Mouse (Mus musculus): ENCODE measurements around the gene Rab11fip3. TPM values are rescaled to one million over a fixed set of nuclear protein-coding genes. Genes with fewer than 3 reads are reported as not detected.

Gene Rab11fip3
- polyA plus RNA-seq, 1 experiment from 2014 or later = 18.3 TPM

DNA sequence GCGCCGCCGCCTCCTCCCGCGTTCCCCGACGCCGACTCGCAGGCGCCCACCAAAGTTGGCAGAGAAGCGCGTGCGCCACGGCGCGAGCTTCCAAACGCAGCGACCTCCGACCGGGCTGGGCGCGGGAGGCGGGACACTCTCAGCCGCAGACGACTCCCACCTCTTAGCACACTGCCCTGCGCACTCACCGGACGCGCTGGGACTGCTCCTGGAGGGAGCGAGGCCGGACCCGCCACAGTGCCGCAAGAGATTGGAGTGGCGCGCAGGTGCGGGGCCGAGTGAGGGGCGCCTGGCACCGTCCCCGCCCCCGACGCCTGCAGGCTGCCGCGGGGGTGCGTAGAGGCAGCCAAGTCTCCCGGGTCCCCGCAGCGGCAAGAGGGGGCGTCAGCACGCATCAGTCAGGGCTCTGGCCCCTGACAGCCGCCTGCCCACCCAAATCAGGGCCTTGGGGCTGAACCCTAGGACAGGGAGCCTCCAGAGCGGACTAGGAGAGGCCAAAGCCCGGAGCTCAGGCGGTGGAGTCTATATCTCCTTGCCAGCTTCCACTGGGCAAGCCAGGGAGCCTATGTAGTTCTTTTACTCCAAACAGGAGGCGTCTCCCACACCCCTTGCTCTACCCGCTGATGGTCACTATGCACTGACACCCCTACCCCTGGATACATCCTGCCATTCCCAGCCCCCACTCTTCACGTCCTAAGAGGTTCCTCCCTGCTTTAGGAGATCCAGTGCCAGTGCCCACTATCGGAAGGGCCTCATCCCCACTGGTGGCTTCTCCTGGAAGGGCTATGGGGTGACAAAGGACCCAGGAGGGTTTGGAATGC is 117.3 kb downstream of the Rab11fip3 start, which contains the start of gene A930017K11Rik:
A930017K11Rik (minus strand) TSS at position 763 of the 821 bp plus-strand sequence.
- H3K9me3 ChIP-seq (replicated peaks) = no peaks in the 10 kb centered on the region
- H3K4me3 ChIP-seq (replicated peaks) = peak within 1 kb of the TSS; percentile 42
- peak within 1 kb of the TSS; percentile 80 for H3K4me2 ChIP-seq (replicated peaks)
- WGBS = 1% methylated on average over 58 of the region's 58 CpGs
- H3K36me3 ChIP-seq = no peaks in the 10 kb centered on the region
- H3K4me1 ChIP-seq = peaks cover 15% of the 10 kb centered on the region
- H3K27ac ChIP-seq (replicated peaks) = no peak within 1 kb of the TSS
- peaks cover 43% of the 10 kb centered on the region for H3K27me3 ChIP-seq
- H3K9ac ChIP-seq = peak within 1 kb of the TSS; percentile 10; the same call in 1 of the 2 replicates
- no peak for ATAC-seq (ENCODE audit: insufficient number of reproducible peaks, low FRiP score, low TSS enrichment, low read depth)

DNA sequence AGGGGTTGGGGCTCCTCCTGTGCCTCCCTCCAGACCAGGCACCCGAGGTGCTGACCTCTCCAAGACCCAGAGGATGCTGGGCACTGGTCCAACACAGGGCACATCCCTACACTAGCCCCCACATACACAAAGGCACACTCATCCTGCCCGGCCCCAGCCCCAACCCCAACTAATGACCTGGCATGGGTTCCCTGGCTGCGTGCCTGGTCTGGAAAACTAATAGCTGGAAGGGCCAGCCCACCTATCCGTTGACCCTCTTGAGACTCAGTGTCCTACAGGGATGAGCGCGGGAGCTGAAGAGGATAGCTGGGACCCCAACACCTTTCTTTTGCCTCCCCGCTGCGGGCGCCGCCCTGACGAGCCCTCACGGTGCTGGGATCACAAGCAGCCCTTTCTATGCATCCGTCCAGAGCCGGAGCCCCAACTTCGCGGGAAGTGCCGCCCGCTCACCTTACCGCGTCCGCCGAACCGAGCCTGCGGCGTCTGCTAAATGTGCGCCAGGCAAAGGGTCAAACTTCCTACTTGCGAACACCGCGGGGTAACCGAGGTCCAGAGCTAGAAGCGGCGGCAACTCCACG is 118.0 kb downstream of the Rab11fip3 start:
- Histone ChIP-seq H3K36me3 (no peaks in the 10 kb centered on the region), H3K9me3 (replicated peaks) (no peaks in the 10 kb centered on the region), H3K27me3 (peaks cover 43% of the 10 kb centered on the region), H3K27ac (replicated peaks) (no peak overlapping the region), H3K4me3 (replicated peaks) (peak overlapping the region; percentile 42), H3K9ac (peak overlapping the region; percentile 10; the same call in 1 of the 2 replicates), H3K4me2 (replicated peaks) (peak overlapping the region; percentile 80), H3K4me1 (peaks cover 15% of the 10 kb centered on the region)
- ATAC-seq (ENCODE audit: insufficient number of reproducible peaks, low FRiP score, low TSS enrichment, low read depth) = no peak
- under 1% methylated on average over 33 of the region's 33 CpGs for WGBS

DNA sequence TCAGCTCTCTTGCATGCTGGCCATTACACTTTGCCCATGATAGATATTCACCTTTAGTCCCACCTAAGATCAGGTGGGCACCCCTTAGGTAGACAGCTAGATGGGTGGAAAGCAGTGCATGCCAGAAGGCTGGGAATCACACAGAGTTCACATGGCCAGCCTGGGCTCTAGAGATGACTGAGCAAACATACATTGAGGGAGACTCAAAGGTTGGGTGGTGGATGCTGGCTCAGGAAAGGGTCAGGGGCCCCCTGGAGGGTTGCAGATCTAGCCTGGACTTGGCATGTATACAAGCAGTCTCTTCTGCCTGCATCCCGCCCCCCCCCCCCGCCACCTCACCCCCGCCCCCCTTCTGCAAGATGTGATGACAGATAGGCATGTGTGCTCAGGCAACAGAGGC is 118.6 kb downstream of the Rab11fip3 start:
- WGBS = 7% methylated on average over 3 of the region's 3 CpGs
- no peak for ATAC-seq (ENCODE audit: insufficient number of reproducible peaks, low FRiP score, low TSS enrichment, low read depth)
- Histone ChIP-seq H3K9ac (no peak overlapping the region), H3K36me3 (no peaks in the 10 kb centered on the region), H3K4me2 (replicated peaks) (no peak overlapping the region), H3K4me1 (peaks cover 15% of the 10 kb centered on the region), H3K27ac (replicated peaks) (no peak overlapping the region), H3K4me3 (replicated peaks) (no peak overlapping the region), H3K9me3 (replicated peaks) (no peaks in the 10 kb centered on the region), H3K27me3 (peaks cover 43% of the 10 kb centered on the region)

DNA sequence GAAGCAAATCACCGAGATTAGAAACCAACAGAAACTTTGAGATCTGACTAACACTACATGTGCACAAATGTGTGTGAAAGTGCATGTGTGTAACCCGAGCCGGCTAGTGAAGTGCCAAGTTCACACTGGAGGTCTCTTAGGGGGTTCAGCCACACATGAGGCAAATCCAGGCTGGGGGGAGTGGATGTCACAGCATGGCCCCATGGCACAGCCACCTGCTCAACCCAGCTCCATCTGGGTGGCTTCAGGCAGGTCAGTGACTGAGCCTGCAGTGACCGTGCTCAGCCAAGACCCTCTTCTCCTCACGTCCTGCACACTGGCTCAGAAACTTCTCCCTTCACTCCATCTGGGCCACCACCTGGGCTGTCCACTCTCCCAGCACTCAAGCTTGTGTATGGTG is 119.4 kb downstream of the Rab11fip3 start:
- no peak overlapping the region for H3K9ac ChIP-seq
- H3K9me3 ChIP-seq (replicated peaks) = no peaks in the 10 kb centered on the region
- ATAC-seq (ENCODE audit: insufficient number of reproducible peaks, low FRiP score, low TSS enrichment, low read depth) = no peak
- peaks cover 43% of the 10 kb centered on the region for H3K27me3 ChIP-seq
- no peaks in the 10 kb centered on the region for H3K36me3 ChIP-seq
- no peak overlapping the region for H3K4me3 ChIP-seq (replicated peaks)
- no peak overlapping the region for H3K4me2 ChIP-seq (replicated peaks)
- WGBS = 80% methylated on average over 5 of the region's 5 CpGs
- no peak overlapping the region for H3K27ac ChIP-seq (replicated peaks)
- H3K4me1 ChIP-seq = peaks cover 15% of the 10 kb centered on the region

DNA sequence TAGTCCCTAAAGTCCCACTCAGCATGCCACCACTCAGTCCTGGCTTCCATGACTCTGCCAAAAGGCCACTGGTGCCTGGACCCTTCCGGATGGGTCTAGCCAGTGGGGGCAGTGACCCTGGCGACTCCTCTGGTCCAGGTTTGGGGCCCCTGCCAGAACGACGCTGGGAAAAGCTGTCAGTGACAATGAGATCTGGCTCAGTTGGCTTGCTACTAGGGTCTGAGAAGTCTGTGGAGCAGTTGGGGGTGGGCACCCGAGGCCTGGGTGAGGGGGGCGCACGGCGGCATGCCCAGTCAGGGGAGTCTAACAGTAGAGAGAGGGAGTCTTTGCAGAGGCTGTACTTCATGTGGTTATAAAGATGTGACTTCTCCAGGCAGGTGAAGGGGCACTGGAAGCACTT is 121.3 kb downstream of the Rab11fip3 start:
- H3K4me2 ChIP-seq (replicated peaks) = no peak overlapping the region
- H3K27me3 ChIP-seq = peaks cover 36% of the 10 kb centered on the region
- no peaks in the 10 kb centered on the region for H3K36me3 ChIP-seq
- H3K27ac ChIP-seq (replicated peaks) = no peak overlapping the region
- H3K9me3 ChIP-seq (replicated peaks) = no peaks in the 10 kb centered on the region
- H3K4me3 ChIP-seq (replicated peaks) = no peak overlapping the region
- H3K4me1 ChIP-seq = peaks cover 15% of the 10 kb centered on the region
- no peak overlapping the region for H3K9ac ChIP-seq
- no peak for ATAC-seq (ENCODE audit: insufficient number of reproducible peaks, low FRiP score, low TSS enrichment, low read depth)
- WGBS = 78% methylated on average over 8 of the region's 8 CpGs

DNA sequence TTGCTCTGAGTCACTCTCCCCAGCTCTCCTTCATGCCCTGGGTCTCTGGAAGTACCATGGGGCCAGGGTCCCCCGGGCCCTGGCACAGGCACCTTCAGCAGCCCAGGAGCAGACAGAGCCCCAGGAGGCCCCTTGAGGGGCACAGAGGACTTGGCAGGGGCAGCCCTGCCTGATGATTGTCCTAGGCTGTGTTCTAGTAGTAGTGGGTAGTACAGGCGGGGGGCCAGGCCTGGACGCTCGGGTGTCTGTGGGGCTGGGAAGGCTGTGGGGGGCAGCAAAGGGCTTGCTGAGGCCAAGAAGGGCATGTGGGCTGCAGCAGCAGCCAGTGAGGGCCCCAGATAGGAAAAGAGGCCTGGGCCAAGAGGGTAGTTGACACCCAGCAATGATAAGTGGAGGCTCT is 121.8 kb downstream of the Rab11fip3 start:
- H3K4me1 ChIP-seq = peaks cover 17% of the 10 kb centered on the region
- WGBS = 88% methylated on average over 4 of the region's 4 CpGs
- H3K27ac ChIP-seq (replicated peaks) = no peak overlapping the region
- H3K4me2 ChIP-seq (replicated peaks) = no peak overlapping the region
- no peaks in the 10 kb centered on the region for H3K9me3 ChIP-seq (replicated peaks)
- peaks cover 31% of the 10 kb centered on the region for H3K27me3 ChIP-seq
- no peak overlapping the region for H3K4me3 ChIP-seq (replicated peaks)
- no peaks in the 10 kb centered on the region for H3K36me3 ChIP-seq
- no peak overlapping the region for H3K9ac ChIP-seq
- no peak for ATAC-seq (ENCODE audit: insufficient number of reproducible peaks, low FRiP score, low TSS enrichment, low read depth)

DNA sequence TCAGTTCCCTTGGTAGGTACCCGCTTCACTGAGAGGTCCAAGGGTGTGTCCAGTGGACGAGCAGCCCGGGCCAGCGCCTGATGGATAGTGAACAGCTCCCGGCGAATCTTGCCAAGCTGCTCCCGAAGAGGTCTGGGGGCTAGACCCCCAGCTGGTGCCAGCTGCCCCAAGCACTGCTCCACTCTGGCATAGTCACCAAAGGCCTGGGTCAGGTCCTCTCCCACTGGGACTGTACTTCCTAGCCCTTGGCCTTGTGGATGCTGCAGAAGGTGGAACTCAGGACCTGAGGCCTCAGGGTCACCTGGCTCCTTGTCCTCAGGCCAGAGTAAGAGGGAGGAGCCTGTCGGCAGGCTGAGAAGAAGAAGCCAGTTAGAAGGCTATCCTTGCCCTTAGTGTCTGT is 122.5 kb downstream of the Rab11fip3 start:
- Histone ChIP-seq H3K4me3 (replicated peaks) (no peak overlapping the region), H3K4me1 (peaks cover 19% of the 10 kb centered on the region), H3K27me3 (peaks cover 24% of the 10 kb centered on the region), H3K36me3 (no peaks in the 10 kb centered on the region), H3K9me3 (replicated peaks) (no peaks in the 10 kb centered on the region), H3K27ac (replicated peaks) (no peak overlapping the region), H3K4me2 (replicated peaks) (no peak overlapping the region), H3K9ac (no peak overlapping the region)
- WGBS = 74% methylated on average over 8 of the region's 8 CpGs
- no peak for ATAC-seq (ENCODE audit: insufficient number of reproducible peaks, low FRiP score, low TSS enrichment, low read depth)

DNA sequence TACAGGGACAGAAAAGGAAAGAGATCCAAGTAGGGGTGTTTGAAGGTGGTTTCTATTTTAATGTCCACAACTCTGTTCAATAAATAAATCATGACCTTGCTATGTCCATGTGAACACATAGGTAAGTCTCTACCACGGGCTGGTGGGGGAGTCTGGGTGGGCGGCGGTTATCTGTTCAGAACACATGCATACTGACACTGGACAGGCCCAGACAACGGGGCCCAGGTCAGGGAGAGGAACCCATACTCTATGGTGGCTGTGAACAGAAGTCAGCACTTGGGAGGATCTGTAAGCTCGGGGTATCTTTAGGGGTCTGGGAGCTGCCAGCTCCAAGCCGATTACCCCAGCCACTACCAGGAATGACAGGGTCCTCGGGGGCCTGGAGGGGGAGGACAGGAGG is 123.0 kb downstream of the Rab11fip3 start:
- Histone ChIP-seq H3K9me3 (replicated peaks) (no peaks in the 10 kb centered on the region), H3K9ac (no peak overlapping the region), H3K27me3 (peaks cover 19% of the 10 kb centered on the region), H3K27ac (replicated peaks) (no peak overlapping the region), H3K36me3 (no peaks in the 10 kb centered on the region), H3K4me1 (peaks cover 14% of the 10 kb centered on the region), H3K4me3 (replicated peaks) (no peak overlapping the region), H3K4me2 (replicated peaks) (no peak overlapping the region)
- ATAC-seq (ENCODE audit: insufficient number of reproducible peaks, low FRiP score, low TSS enrichment, low read depth) = no peak
- 77% methylated on average over 7 of the region's 7 CpGs for WGBS

DNA sequence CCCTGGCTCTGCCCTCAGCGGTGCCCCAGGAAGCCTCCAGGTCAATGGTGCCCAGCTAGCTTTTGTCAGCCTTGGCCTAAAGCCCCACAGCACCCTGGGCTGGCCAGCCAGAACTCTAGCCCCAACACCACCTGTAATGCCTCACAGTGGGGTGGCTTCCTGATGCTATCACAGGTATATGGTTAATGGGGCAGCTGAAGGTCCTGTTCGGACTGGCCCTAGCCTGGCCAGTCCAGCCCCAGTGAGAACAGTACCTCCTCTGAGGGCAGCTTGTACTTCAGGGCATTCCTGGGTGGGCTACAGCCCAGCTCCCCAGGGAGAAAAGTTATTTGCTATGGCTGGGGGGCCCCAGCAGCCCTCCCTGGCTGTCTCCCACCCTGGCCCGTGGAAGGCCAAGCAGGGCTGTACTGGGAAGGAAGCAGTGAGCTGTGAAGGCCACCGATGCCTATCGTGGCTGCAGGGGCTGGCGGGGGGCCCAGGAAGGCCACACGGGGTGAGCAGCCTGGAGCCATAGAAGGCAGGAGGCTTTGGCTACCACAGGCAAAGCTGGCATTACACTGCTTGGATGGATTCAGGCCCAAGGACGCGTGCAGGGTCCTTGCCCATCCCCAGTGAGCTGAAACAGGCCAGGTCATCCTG is 123.7 kb downstream of the Rab11fip3 start:
- Histone ChIP-seq H3K27me3 (peaks cover 11% of the 10 kb centered on the region), H3K4me2 (replicated peaks) (no peak overlapping the region), H3K9ac (no peak overlapping the region), H3K27ac (replicated peaks) (no peak overlapping the region), H3K4me3 (replicated peaks) (no peak overlapping the region), H3K4me1 (peaks cover 17% of the 10 kb centered on the region), H3K9me3 (replicated peaks) (no peaks in the 10 kb centered on the region), H3K36me3 (no peaks in the 10 kb centered on the region)
- 66% methylated on average over 9 of the region's 9 CpGs for WGBS
- ATAC-seq (ENCODE audit: insufficient number of reproducible peaks, low FRiP score, low TSS enrichment, low read depth) = no peak

DNA sequence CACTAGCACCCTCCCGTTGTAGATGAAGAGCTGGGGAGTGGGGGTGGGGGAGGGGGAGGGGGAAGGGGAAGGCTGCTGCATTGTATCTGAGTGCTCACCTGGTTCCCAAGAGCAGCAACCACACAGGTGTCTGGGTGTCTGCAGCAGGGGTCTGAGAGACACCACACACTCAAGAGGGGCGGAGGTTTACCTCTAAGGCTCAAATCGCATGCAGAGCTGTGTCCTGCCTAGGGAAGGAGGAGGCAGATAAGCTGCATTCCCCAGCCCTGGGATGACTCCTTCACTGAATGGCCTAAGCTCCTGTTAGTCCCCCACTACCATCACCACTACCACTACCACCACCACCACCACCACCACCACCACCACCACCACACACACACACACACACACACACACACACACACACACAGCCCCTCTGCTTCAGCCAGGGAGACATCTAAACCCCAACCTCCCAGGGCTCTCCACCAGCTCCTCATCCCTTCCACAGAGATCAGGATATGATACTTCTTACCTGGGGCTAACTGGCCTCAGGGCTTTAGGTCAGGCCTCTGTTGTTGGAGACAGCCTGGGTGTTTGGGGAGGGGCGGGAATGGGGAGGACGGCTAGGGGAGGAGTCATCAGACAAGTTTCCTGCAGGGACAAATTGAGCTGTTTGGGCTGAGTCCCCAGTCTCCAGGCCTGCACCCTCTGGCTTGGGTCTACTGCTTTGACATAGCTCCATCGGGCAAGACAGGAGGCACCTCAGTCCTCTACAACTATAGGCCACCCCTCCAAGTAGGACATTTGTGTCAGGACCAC is 124.8 kb downstream of the Rab11fip3 start, which contains the start of the genes Pigq and Nhlrc4:
Pigq (minus strand) TSS at position 571 of the 798 bp plus-strand sequence.
Nhlrc4 (minus strand) TSS at position 596 of the 798 bp plus-strand sequence.
- WGBS = 50% methylated on average over 6 of the region's 6 CpGs
- no peaks in the 10 kb centered on the region for H3K9me3 ChIP-seq (replicated peaks)
- H3K4me2 ChIP-seq (replicated peaks) = no peak within 1 kb of the TSS
- H3K4me3 ChIP-seq (replicated peaks) = no peak within 1 kb of the TSS
- H3K4me1 ChIP-seq = peaks cover 23% of the 10 kb centered on the region
- no peak within 1 kb of the TSS for H3K9ac ChIP-seq
- no peak for ATAC-seq (ENCODE audit: insufficient number of reproducible peaks, low FRiP score, low TSS enrichment, low read depth)
- no peak within 1 kb of the TSS for H3K27ac ChIP-seq (replicated peaks)
- 0 out of 2 replicates have a peak, but pooled peaks cover under 1% of the 10 kb centered on the region for H3K27me3 ChIP-seq
- no peaks in the 10 kb centered on the region for H3K36me3 ChIP-seq

DNA sequence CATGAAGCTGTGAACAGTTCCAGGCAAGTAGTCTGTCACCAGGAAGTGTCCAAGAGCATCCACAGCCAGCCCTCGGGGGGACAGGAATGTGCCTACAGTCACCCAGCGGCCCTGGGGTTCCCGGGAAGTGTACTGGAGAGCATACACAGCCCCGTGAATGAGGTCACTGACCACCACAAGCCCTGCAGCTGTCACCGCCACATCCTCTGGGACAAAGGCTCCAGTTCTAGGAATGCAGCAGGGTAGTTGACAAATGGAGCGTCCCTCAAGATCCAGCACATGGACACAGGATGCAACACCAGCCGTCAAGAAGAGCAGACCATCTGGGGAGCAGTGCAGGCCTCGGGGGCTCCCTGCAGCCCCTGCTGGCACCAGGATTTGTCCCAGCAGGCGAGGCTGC is 125.6 kb downstream of the Rab11fip3 start:
- H3K4me1 ChIP-seq = peaks cover 23% of the 10 kb centered on the region
- no peaks in the 10 kb centered on the region for H3K27me3 ChIP-seq
- H3K4me2 ChIP-seq (replicated peaks) = no peak overlapping the region
- H3K27ac ChIP-seq (replicated peaks) = no peak overlapping the region
- 64% methylated on average over 9 of the region's 9 CpGs for WGBS
- no peaks in the 10 kb centered on the region for H3K36me3 ChIP-seq
- H3K9me3 ChIP-seq (replicated peaks) = no peaks in the 10 kb centered on the region
- H3K9ac ChIP-seq = no peak overlapping the region
- ATAC-seq (ENCODE audit: insufficient number of reproducible peaks, low FRiP score, low TSS enrichment, low read depth) = no peak
- H3K4me3 ChIP-seq (replicated peaks) = no peak overlapping the region
